Mouse (Mus musculus) olfactory bulb, adult 2 months (tissue): ENCODE results near the gene Tbc1d10c. TPM values are rescaled to one million over a fixed set of nuclear protein-coding genes. Genes with fewer than 3 reads are reported as not detected.
"Not testable (repeated sequence)": the region's sequence is repeated elsewhere in the genome, so short reads cannot be mapped to it uniquely, and the experiment has no call there.

ENCODE experiments used
- H3K27ac ChIP-seq: fragments of 200-500 bp; 2 replicates; pipeline ENCODE4 v1.5.1; 2012; ENCODE audit warnings: low read depth, low read length; ENCODE audit not compliant: insufficient read depth
- H3K4me1 ChIP-seq: fragments of 200-500 bp; 2 replicates; pipeline ENCODE4 v1.6.1; 2012; ENCODE audit warnings: low read length; ENCODE audit not compliant: control insufficient read depth, insufficient read depth
- H3K4me3 ChIP-seq: fragments of 200-500 bp; 2 replicates; pipeline ENCODE4 v1.5.1; 2012; ENCODE audit warnings: mild to moderate bottlenecking, low read depth, low read length, moderate library complexity; ENCODE audit not compliant: insufficient read depth
- CTCF ChIP-seq: fragments of 200-500 bp; IDR thresholded peaks from 2 replicates; pipeline ENCODE4 v1.5.1; 2012; ENCODE audit warnings: low read depth, mild to moderate bottlenecking, low read length, moderate library complexity; ENCODE audit not compliant: insufficient read depth
- POLR2A ChIP-seq: fragments of 200-500 bp; IDR thresholded peaks from 2 replicates; pipeline ENCODE4 v1.6.1; 2012; ENCODE audit warnings: mild to moderate bottlenecking, low read depth, low read length, moderate library complexity; ENCODE audit not compliant: insufficient read depth
- WGBS: fragments of 180-500 bp; shearing (Covaris S2); methylation state at CpG from one replicate; pipeline ENCODE4 v1.1.7; 2018; 5-methylcytosine and 5-hydroxymethylcytosine counted together
- polyA plus RNA-seq: library from polyadenylated mRNA; stranded (reverse); fragments of >200 nt; gene quantifications from 2 replicates; pipeline ENCODE4 v1.2.4, GENCODE M21; 2012; ENCODE audit warnings: low replicate concordance; ENCODE audit not compliant: missing spikeins, insufficient read depth, insufficient read length

The Tbc1d10c gene
- polyA plus RNA-seq, 1 experiment, result 247 TPM

GRCm38 (mm10) chr19:4145936-4146335, 45.1 kb downstream of the Tbc1d10c start:
- H3K4me3 ChIP-seq, result no peak overlapping the region
- H3K27ac ChIP-seq, result no peak overlapping the region
- 81% methylated on average over 5 of the region's 5 CpGs for WGBS
- TF ChIP-seq CTCF, result no peak
- TF ChIP-seq POLR2A, result no peak
- peaks cover 32% of the 10 kb centered on the region for H3K4me1 ChIP-seq

- no peak overlapping the region for H3K4me3 ChIP-seq
- TF ChIP-seq POLR2A (no peak), CTCF (no peak)
- H3K27ac ChIP-seq, result no peak overlapping the region
- WGBS, result 77% methylated on average over 16 of the region's 16 CpGs
- peaks cover 21% of the 10 kb centered on the region for H3K4me1 ChIP-seq
Observed at GRCm38 (mm10) chr19:4144550-4145498, 46.3 kb downstream of the Tbc1d10c start.

- peaks cover 11% of the 10 kb centered on the region; the same call in 1 of the 2 replicates for H3K4me1 ChIP-seq
- 82% methylated on average over 7 of the region's 7 CpGs for WGBS
- no peak for TF ChIP-seq POLR2A
- TF ChIP-seq CTCF, result no peak
- no peak within 1 kb of the TSS for H3K4me3 ChIP-seq
- no peak within 1 kb of the TSS for H3K27ac ChIP-seq
Observed at GRCm38 (mm10) chr19:4143759-4144268, 47.3 kb downstream of the Tbc1d10c start, which contains the start of gene Cabp4. TSS of gene Cabp4 (minus strand) at chr19:4144033.

GRCm38 (mm10) chr19:4142416-4143173, 48.5 kb downstream of the Tbc1d10c start:
- Histone ChIP-seq H3K4me3 (no peak overlapping the region), H3K4me1 (peaks cover 9% of the 10 kb centered on the region; the same call in 1 of the 2 replicates), H3K27ac (no peak overlapping the region)
- TF ChIP-seq CTCF (no peak), POLR2A (no peak)
- 80% methylated on average over 18 of the region's 18 CpGs for WGBS

- Histone ChIP-seq H3K27ac (no peak overlapping the region), H3K4me1 (peaks cover 2% of the 10 kb centered on the region; the same call in 1 of the 2 replicates), H3K4me3 (no peak overlapping the region)
- TF ChIP-seq POLR2A, result no peak
- TF ChIP-seq CTCF, result no peak
- 78% methylated on average over 6 of the region's 6 CpGs for WGBS
Observed at GRCm38 (mm10) chr19:4140147-4140546, 50.9 kb downstream of the Tbc1d10c start.

- H3K27ac ChIP-seq, result no peak within 1 kb of the TSS
- no peak for TF ChIP-seq CTCF
- no peak for TF ChIP-seq POLR2A
- WGBS, result 79% methylated on average over 2 of the region's 2 CpGs
- H3K4me3 ChIP-seq, result no peak within 1 kb of the TSS
- H3K4me1 ChIP-seq, result peaks cover 2% of the 10 kb centered on the region; the same call in 1 of the 2 replicates
Observed at GRCm38 (mm10) chr19:4139446-4139845, 51.6 kb downstream of the Tbc1d10c start, which contains the start of gene Gpr152. TSS of gene Gpr152 (plus strand) at chr19:4139787.

- no peak overlapping the region for H3K27ac ChIP-seq
- TF ChIP-seq POLR2A (no peak), CTCF (no peak)
- 76% methylated on average over 5 of the region's 5 CpGs for WGBS
- H3K4me1 ChIP-seq, result peaks cover 2% of the 10 kb centered on the region; the same call in 1 of the 2 replicates
- no peak overlapping the region for H3K4me3 ChIP-seq
Observed at GRCm38 (mm10) chr19:4137913-4138312, 53.2 kb downstream of the Tbc1d10c start.

GRCm38 (mm10) chr19:4136463-4136862, 54.6 kb downstream of the Tbc1d10c start:
- H3K27ac ChIP-seq, result no peak overlapping the region
- TF ChIP-seq POLR2A, result no peak
- H3K4me1 ChIP-seq, result peaks cover 2% of the 10 kb centered on the region; the same call in 1 of the 2 replicates
- no peak overlapping the region for H3K4me3 ChIP-seq
- WGBS, result 83% methylated on average over 5 of the region's 5 CpGs

GRCm38 (mm10) chr19:4135963-4136345, 55.1 kb downstream of the Tbc1d10c start:
- H3K27ac ChIP-seq, H3K4me1 ChIP-seq, H3K4me3 ChIP-seq: not testable (repeated sequence)
- 26% methylated on average over 8 of the region's 8 CpGs for WGBS

GRCm38 (mm10) chr19:4135229-4135962, 55.7 kb downstream of the Tbc1d10c start:
- not testable (repeated sequence) for H3K27ac ChIP-seq, H3K4me3 ChIP-seq, H3K4me1 ChIP-seq
- 88% methylated on average over 6 of the region's 6 CpGs for WGBS
